Mouse (Mus musculus): ENCODE results near the gene Hnf4a. TPM values are rescaled to one million over a fixed set of nuclear protein-coding genes. Genes with fewer than 3 reads are reported as not detected.

Gene Hnf4a
- polyA plus RNA-seq, 1 experiment = not detected

- H3K9ac ChIP-seq (ENCODE audit: low read depth, poor library complexity, severe bottlenecking) = peak overlapping the region; percentile 35
- peak overlapping the region; percentile 58 for H3K4me3 ChIP-seq (ENCODE audit: low read depth, low read length)
Observed at GRCm38 (mm10) chr2:163481539-163482029, 25.0 kb upstream of the Hnf4a start.

DNA sequence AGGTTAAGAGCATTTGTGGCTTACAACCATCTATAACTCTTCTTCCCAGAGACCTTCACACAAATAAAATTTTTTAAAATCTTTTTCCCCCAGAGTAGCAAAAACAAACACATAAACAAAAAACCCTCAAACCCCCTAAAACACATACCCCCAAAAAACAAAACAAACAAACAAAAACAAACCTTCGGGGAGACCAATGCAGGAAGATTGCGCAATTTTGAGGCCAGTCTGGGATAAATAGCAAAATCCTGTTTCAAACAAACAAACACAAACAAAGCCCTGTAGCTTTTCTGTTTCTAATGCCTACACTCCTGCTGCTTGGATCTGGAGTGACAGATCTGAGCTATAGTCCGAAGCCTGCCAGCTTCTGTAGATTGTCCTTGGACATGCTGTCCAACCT lies 19.2 kb upstream of the Hnf4a start:
- no peak overlapping the region for H3K9ac ChIP-seq (ENCODE audit: low read depth, poor library complexity, severe bottlenecking)
- no peaks in the 10 kb centered on the region for H3K36me3 ChIP-seq (ENCODE audit: control insufficient read depth, insufficient read depth, low read length, poor library complexity, severe bottlenecking)
- no peaks in the 10 kb centered on the region for H3K9me3 ChIP-seq (replicated peaks; ENCODE audit: control insufficient read depth, insufficient read depth, low read length, poor library complexity, severe bottlenecking)
- TF ChIP-seq POLR2A (IDR thresholded peaks at IDR 0.05; ENCODE audit: insufficient read depth, low read length) (no peak), CTCF (IDR thresholded peaks at IDR 0.05; ENCODE audit: low read depth, low read length) (no peak), EP300 (IDR thresholded peaks at IDR 0.05; ENCODE audit: insufficient read depth, low read depth, low read length) (no peak)
- no peaks in the 10 kb centered on the region for H3K4me1 ChIP-seq (ENCODE audit: control insufficient read depth, insufficient read depth, low read length)
- H3K4me3 ChIP-seq (ENCODE audit: low read depth, low read length) = no peak overlapping the region
- no peaks in the 10 kb centered on the region for H3K27me3 ChIP-seq (ENCODE audit: control insufficient read depth, insufficient read depth, low read length, poor library complexity, severe bottlenecking)
- H3K27ac ChIP-seq (ENCODE audit: insufficient read depth, low read length) = no peak overlapping the region

More at GRCm38 (mm10) chr2:163481539-163482029, 25.0 kb upstream of the Hnf4a start:
- no peaks in the 10 kb centered on the region for H3K9me3 ChIP-seq (replicated peaks; ENCODE audit: control insufficient read depth, insufficient read depth, low read length, poor library complexity, severe bottlenecking)
- H3K4me1 ChIP-seq (ENCODE audit: control insufficient read depth, insufficient read depth, low read length) = no peaks in the 10 kb centered on the region
- no peaks in the 10 kb centered on the region for H3K27me3 ChIP-seq (ENCODE audit: control insufficient read depth, insufficient read depth, low read length, poor library complexity, severe bottlenecking)
- H3K27ac ChIP-seq (ENCODE audit: insufficient read depth, low read length) = no peak overlapping the region
- no peaks in the 10 kb centered on the region for H3K36me3 ChIP-seq (ENCODE audit: control insufficient read depth, insufficient read depth, low read length, poor library complexity, severe bottlenecking)
- TF ChIP-seq POLR2A (IDR thresholded peaks at IDR 0.05; ENCODE audit: insufficient read depth, low read length) = no peak
- peak; percentile 45 for TF ChIP-seq CTCF (IDR thresholded peaks at IDR 0.05; ENCODE audit: low read depth, low read length)
- TF ChIP-seq EP300 (IDR thresholded peaks at IDR 0.05; ENCODE audit: insufficient read depth, low read depth, low read length) = peak; percentile 68; the same call in 1 of the 2 replicates

- H3K36me3 ChIP-seq (ENCODE audit: control insufficient read depth, insufficient read depth, low read length, poor library complexity, severe bottlenecking) = no peaks in the 10 kb centered on the region
- H3K4me3 ChIP-seq (ENCODE audit: low read depth, low read length) = no peak overlapping the region
- H3K9me3 ChIP-seq (replicated peaks; ENCODE audit: control insufficient read depth, insufficient read depth, low read length, poor library complexity, severe bottlenecking) = no peaks in the 10 kb centered on the region
- no peak overlapping the region for H3K9ac ChIP-seq (ENCODE audit: low read depth, poor library complexity, severe bottlenecking)
- H3K27me3 ChIP-seq (ENCODE audit: control insufficient read depth, insufficient read depth, low read length, poor library complexity, severe bottlenecking) = no peaks in the 10 kb centered on the region
- peaks cover 3% of the 10 kb centered on the region for H3K4me1 ChIP-seq (ENCODE audit: control insufficient read depth, insufficient read depth, low read length)
- H3K27ac ChIP-seq (ENCODE audit: insufficient read depth, low read length) = no peak overlapping the region
- TF ChIP-seq CTCF (IDR thresholded peaks at IDR 0.05; ENCODE audit: low read depth, low read length) (no peak), EP300 (IDR thresholded peaks at IDR 0.05; ENCODE audit: insufficient read depth, low read depth, low read length) (no peak), POLR2A (IDR thresholded peaks at IDR 0.05; ENCODE audit: insufficient read depth, low read length) (no peak)
Observed at GRCm38 (mm10) chr2:163489725-163490291, 16.8 kb upstream of the Hnf4a start.

DNA sequence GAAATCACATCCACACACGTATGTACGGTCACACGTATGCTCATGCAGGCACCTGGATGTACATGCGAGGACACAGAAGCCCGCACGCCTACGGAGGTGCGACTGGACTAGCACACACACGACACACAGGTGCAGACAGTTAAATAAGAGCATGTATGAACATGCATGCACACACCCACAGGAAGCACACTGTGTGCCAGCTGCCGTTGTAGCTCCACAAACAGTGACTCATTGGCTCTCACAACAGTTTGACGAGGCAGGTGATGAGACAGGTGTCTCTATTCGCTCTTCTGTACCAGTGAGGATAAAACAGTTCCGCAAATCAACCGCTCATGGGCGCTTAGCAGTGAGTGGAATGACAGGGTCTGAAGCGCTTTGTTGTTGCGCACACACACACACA lies 16.0 kb upstream of the Hnf4a start:
- H3K27me3 ChIP-seq (ENCODE audit: control insufficient read depth, insufficient read depth, low read length, poor library complexity, severe bottlenecking) = no peaks in the 10 kb centered on the region
- peaks cover 3% of the 10 kb centered on the region for H3K4me1 ChIP-seq (ENCODE audit: control insufficient read depth, insufficient read depth, low read length)
- H3K27ac ChIP-seq (ENCODE audit: insufficient read depth, low read length) = no peak overlapping the region
- no peaks in the 10 kb centered on the region for H3K9me3 ChIP-seq (replicated peaks; ENCODE audit: control insufficient read depth, insufficient read depth, low read length, poor library complexity, severe bottlenecking)
- no peaks in the 10 kb centered on the region for H3K36me3 ChIP-seq (ENCODE audit: control insufficient read depth, insufficient read depth, low read length, poor library complexity, severe bottlenecking)
- H3K4me3 ChIP-seq (ENCODE audit: low read depth, low read length) = no peak overlapping the region
- TF ChIP-seq CTCF (IDR thresholded peaks at IDR 0.05; ENCODE audit: low read depth, low read length) (no peak), EP300 (IDR thresholded peaks at IDR 0.05; ENCODE audit: insufficient read depth, low read depth, low read length) (no peak), POLR2A (IDR thresholded peaks at IDR 0.05; ENCODE audit: insufficient read depth, low read length) (no peak)
- H3K9ac ChIP-seq (ENCODE audit: low read depth, poor library complexity, severe bottlenecking) = no peak overlapping the region

DNA sequence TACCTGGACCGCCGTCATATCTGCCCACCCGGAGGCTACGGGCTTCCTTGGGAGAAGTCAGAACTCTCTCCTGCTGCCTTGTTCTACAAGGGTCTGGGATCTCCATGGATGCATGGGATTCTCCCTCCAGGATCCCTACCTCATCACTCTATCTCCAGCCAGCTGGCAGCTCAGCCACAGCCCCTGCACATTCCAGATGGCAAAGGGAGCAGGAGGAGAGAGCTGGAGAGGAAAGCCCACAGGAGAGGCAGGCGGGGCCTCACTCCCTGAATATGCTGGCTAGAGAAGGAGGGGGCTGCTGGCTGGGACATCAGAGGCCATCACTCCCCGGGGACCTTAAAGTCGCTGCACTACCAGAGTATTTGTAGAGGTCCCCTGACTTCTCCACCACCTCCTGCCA lies 15.3 kb upstream of the Hnf4a start:
- Histone ChIP-seq H3K36me3 (ENCODE audit: control insufficient read depth, insufficient read depth, low read length, poor library complexity, severe bottlenecking) (no peaks in the 10 kb centered on the region), H3K4me1 (ENCODE audit: control insufficient read depth, insufficient read depth, low read length) (peaks cover 3% of the 10 kb centered on the region), H3K9ac (ENCODE audit: low read depth, poor library complexity, severe bottlenecking) (no peak overlapping the region), H3K9me3 (replicated peaks; ENCODE audit: control insufficient read depth, insufficient read depth, low read length, poor library complexity, severe bottlenecking) (no peaks in the 10 kb centered on the region), H3K27ac (ENCODE audit: insufficient read depth, low read length) (no peak overlapping the region), H3K27me3 (ENCODE audit: control insufficient read depth, insufficient read depth, low read length, poor library complexity, severe bottlenecking) (no peaks in the 10 kb centered on the region), H3K4me3 (ENCODE audit: low read depth, low read length) (no peak overlapping the region)
- TF ChIP-seq POLR2A (IDR thresholded peaks at IDR 0.05; ENCODE audit: insufficient read depth, low read length) (no peak), EP300 (IDR thresholded peaks at IDR 0.05; ENCODE audit: insufficient read depth, low read depth, low read length) (no peak), CTCF (IDR thresholded peaks at IDR 0.05; ENCODE audit: low read depth, low read length) (no peak)

- no peaks in the 10 kb centered on the region for H3K9me3 ChIP-seq (replicated peaks; ENCODE audit: control insufficient read depth, insufficient read depth, low read length, poor library complexity, severe bottlenecking)
- peaks cover 3% of the 10 kb centered on the region for H3K4me1 ChIP-seq (ENCODE audit: control insufficient read depth, insufficient read depth, low read length)
- no peaks in the 10 kb centered on the region for H3K27me3 ChIP-seq (ENCODE audit: control insufficient read depth, insufficient read depth, low read length, poor library complexity, severe bottlenecking)
- no peaks in the 10 kb centered on the region for H3K36me3 ChIP-seq (ENCODE audit: control insufficient read depth, insufficient read depth, low read length, poor library complexity, severe bottlenecking)
- TF ChIP-seq EP300 (IDR thresholded peaks at IDR 0.05; ENCODE audit: insufficient read depth, low read depth, low read length) = no peak
- H3K4me3 ChIP-seq (ENCODE audit: low read depth, low read length) = no peak within 1 kb of the TSS
- peak within 1 kb of the TSS; percentile 35; the same call in 1 of the 2 replicates for H3K27ac ChIP-seq (ENCODE audit: insufficient read depth, low read length)
- H3K9ac ChIP-seq (ENCODE audit: low read depth, poor library complexity, severe bottlenecking) = no peak within 1 kb of the TSS
Observed at GRCm38 (mm10) chr2:163492018-163492417, 14.6 kb upstream of the Hnf4a start, which contains the start of gene R3hdml. Gene R3hdml, plus strand, starts transcription at chr2:163492318.

Measured in ES-Bruce4 (cell line).